Comparison of ENCODE assay signal across 35 mouse cellular contexts in the genomic region with DNA sequence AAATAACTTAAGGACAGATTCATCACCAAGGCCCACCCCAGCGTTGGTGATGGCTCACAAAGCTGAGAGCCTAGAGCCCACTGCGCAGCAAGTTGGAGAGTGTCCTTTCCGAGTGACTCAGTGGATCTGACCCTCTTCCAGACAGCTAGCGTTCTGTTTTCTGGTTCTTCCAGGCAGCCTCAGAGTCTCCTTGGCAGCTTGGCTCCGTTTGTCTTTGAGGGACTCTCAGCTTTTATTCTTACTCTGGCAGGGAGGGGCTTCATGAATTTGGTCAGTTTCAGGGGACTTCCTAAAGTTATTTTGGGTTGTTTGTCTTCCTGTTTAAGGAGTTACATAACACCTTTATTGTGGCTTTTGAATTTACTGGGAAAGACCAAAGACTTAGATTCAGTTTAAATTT. TPM values are rescaled to one million over a fixed set of nuclear protein-coding genes. Genes with fewer than 3 reads are reported as not detected.
DNase-seq lines count a peak whose midpoint lies in the region; ATAC-seq and TF ChIP-seq lines count a peak whose summit lies in the region.
"Had no signal": no experiment of that assay in that cellular context is flagged by ENCODE, and none has a peak within 500 bp of the region (broad histone marks: within the 10 kb centered on the region; RNA-seq: fewer than 3 reads in every experiment).

No protein-coding gene starts in this region.

- peaks cover 4% of the 10 kb centered on the region for H3K79me2 ChIP-seq in heart, adult 2 months (replicated peaks; ENCODE audit: control insufficient read depth, insufficient read depth, low read length)

- H3K4me2 ChIP-seq in midbrain, embryonic 11.5 days: no peak overlapping the region
- no peak overlapping the region for H3K4me2 ChIP-seq in liver, embryonic 11.5 days
- H3K4me2 ChIP-seq: embryonic facial prominence, embryonic 13.5 days; heart, embryonic 15.5 days; hindbrain, embryonic 15.5 days; midbrain, embryonic 13.5 days had no signal

- WGBS in heart, adult 2 months: 59% methylated on average over 5 of the region's 5 CpGs
- WGBS in midbrain, embryonic 11.5 days: 79% methylated on average over 5 of the region's 5 CpGs
- 87% methylated on average over 5 of the region's 5 CpGs for WGBS in midbrain, embryonic 10.5 days
- WGBS in olfactory bulb, adult 2 months: 62% methylated on average over 5 of the region's 5 CpGs
- WGBS in liver, embryonic 11.5 days: 74% methylated on average over 5 of the region's 5 CpGs

- no peaks in the 10 kb centered on the region for H3K27me3 ChIP-seq in heart, adult 2 months (ENCODE audit: control insufficient read depth, insufficient read depth, low read length)
- H3K27me3 ChIP-seq in midbrain, embryonic 11.5 days (ENCODE audit: control insufficient read depth, insufficient read depth, low read length): no peaks in the 10 kb centered on the region
- no peaks in the 10 kb centered on the region for H3K27me3 ChIP-seq in midbrain, embryonic 10.5 days (ENCODE audit: low read depth, poor library complexity, severe bottlenecking)
- H3K27me3 ChIP-seq in liver, embryonic 11.5 days (replicated peaks; ENCODE audit: control insufficient read depth, insufficient read depth, low read length): no peaks in the 10 kb centered on the region
- H3K27me3 ChIP-seq: embryonic facial prominence, embryonic 13.5 days; heart, embryonic 15.5 days; hindbrain, embryonic 15.5 days; midbrain, embryonic 13.5 days; Patski had no signal

- TF ChIP-seq POLR2A in heart, adult 2 months (IDR thresholded peaks at IDR 0.05; ENCODE audit: insufficient read depth, low read depth, low read length): 0 out of 2 replicates have a peak, but pooled peaks have one; percentile 40
- no peak for TF ChIP-seq POLR2A in olfactory bulb, adult 2 months (IDR thresholded peaks at IDR 0.05; ENCODE audit: insufficient read depth, low read depth, low read length)

- no peak for ATAC-seq in midbrain, embryonic 11.5 days (ENCODE audit: low FRiP score)
- no peak for ATAC-seq in liver, embryonic 11.5 days (replicated peaks; ENCODE audit: low FRiP score)
- ATAC-seq: forebrain, embryonic 14.5 days; midbrain, embryonic 13.5 days; Patski had no signal

- intact Hi-C loops in heart, adult 2 months (cut with DNase I): no loop called here

- no peak for TF ChIP-seq CTCF in heart, adult 2 months (IDR thresholded peaks at IDR 0.05)
- TF ChIP-seq CTCF in olfactory bulb, adult 2 months (IDR thresholded peaks at IDR 0.05; ENCODE audit: insufficient read depth, low read depth, low read length): no peak

- H3K9ac ChIP-seq in heart, adult 2 months (ENCODE audit: low read depth, low read length): no peak overlapping the region
- H3K9ac ChIP-seq in midbrain, embryonic 11.5 days (ENCODE audit: low read length): no peak overlapping the region
- no peak overlapping the region for H3K9ac ChIP-seq in liver, embryonic 11.5 days (ENCODE audit: low read depth, low read length)
- H3K9ac ChIP-seq: embryonic facial prominence, embryonic 13.5 days; heart, embryonic 15.5 days; hindbrain, embryonic 15.5 days; midbrain, embryonic 13.5 days had no signal

- H3K27ac ChIP-seq in heart, adult 2 months: peak overlapping the region; percentile 51; the same call in 1 of the 2 replicates
- H3K27ac ChIP-seq in midbrain, embryonic 11.5 days (ENCODE audit: low read depth, low read length): no peak overlapping the region
- H3K27ac ChIP-seq in midbrain, embryonic 10.5 days (replicated peaks): no peak overlapping the region
- H3K27ac ChIP-seq in brown adipose tissue, adult 24 weeks (replicated peaks; ENCODE audit: low read depth, low read length): peak overlapping the region; percentile 62
- peak overlapping the region; percentile 35; the same call in 1 of the 2 replicates for H3K27ac ChIP-seq in olfactory bulb, adult 2 months (ENCODE audit: insufficient read depth, low read depth, low read length)
- no peak overlapping the region for H3K27ac ChIP-seq in liver, embryonic 11.5 days (ENCODE audit: low read depth, low read length)
- H3K27ac ChIP-seq: embryonic facial prominence, embryonic 13.5 days; heart, embryonic 15.5 days; hindbrain, embryonic 15.5 days; limb, embryonic 10.5 days; midbrain, embryonic 13.5 days had no signal

- TF ChIP-seq EP300 in heart, adult 2 months (IDR thresholded peaks at IDR 0.05; ENCODE audit: insufficient read depth, low read depth, low read length): no peak

- peaks cover 6% of the 10 kb centered on the region for H3K36me3 ChIP-seq in heart, adult 2 months (ENCODE audit: control insufficient read depth, insufficient read depth, low read length)
- H3K36me3 ChIP-seq in midbrain, embryonic 11.5 days (ENCODE audit: control insufficient read depth, insufficient read depth, low read length): no peaks in the 10 kb centered on the region
- no peaks in the 10 kb centered on the region for H3K36me3 ChIP-seq in midbrain, embryonic 10.5 days
- H3K36me3 ChIP-seq in liver, embryonic 11.5 days (ENCODE audit: control insufficient read depth, insufficient read depth, low read length): no peaks in the 10 kb centered on the region
- H3K36me3 ChIP-seq: embryonic facial prominence, embryonic 13.5 days; heart, embryonic 15.5 days; hindbrain, embryonic 15.5 days; midbrain, embryonic 13.5 days had no signal

- DNase-seq in heart, adult 2 months: no peak
- no peak for DNase-seq in heart, adult 8-10 months (ENCODE audit: low spot score)
- peak; percentile 37 for DNase-seq in midbrain, embryonic 11.5 days (ENCODE audit: low spot score, missing footprints)
- no peak for DNase-seq in midbrain, embryonic 10.5 days (ENCODE audit: low spot score)
- no peak for DNase-seq in layer of hippocampus, adult 8-10 months (ENCODE audit: low spot score in 2 of 2)
- no peak for DNase-seq in liver, embryonic 11.5 days (ENCODE audit: low spot score)
- DNase-seq: adrenal gland, adult 8-10 months; cerebellum, adult 9-11 months; gastrocnemius, postnatal 10 days; kidney, adult 8-10 months; kidney, postnatal 10 days; liver; lung, postnatal 4 days; right cerebral cortex, postnatal 14 days; spleen, adult 18-20 months; thymus, adult 2 months; thymus, postnatal 4 days had no signal

- H3K4me3 ChIP-seq in heart, adult 2 months: no peak overlapping the region
- H3K4me3 ChIP-seq in midbrain, embryonic 11.5 days (ENCODE audit: low read depth, low read length): no peak overlapping the region
- no peak overlapping the region for H3K4me3 ChIP-seq in midbrain, embryonic 10.5 days
- no peak overlapping the region for H3K4me3 ChIP-seq in brown adipose tissue, adult 24 weeks (ENCODE audit: insufficient read depth, low read depth, low read length)
- no peak overlapping the region for H3K4me3 ChIP-seq in olfactory bulb, adult 2 months (ENCODE audit: insufficient read depth, low read depth, low read length)
- no peak overlapping the region for H3K4me3 ChIP-seq in liver, embryonic 11.5 days (ENCODE audit: low read depth, low read length)
- H3K4me3 ChIP-seq: embryonic facial prominence, embryonic 13.5 days; heart, embryonic 15.5 days; hindbrain, embryonic 15.5 days; limb, embryonic 10.5 days; midbrain, embryonic 13.5 days had no signal

- H3K4me1 ChIP-seq in heart, adult 2 months (ENCODE audit: control insufficient read depth, insufficient read depth, low read length): peaks cover 30% of the 10 kb centered on the region
- no peaks in the 10 kb centered on the region for H3K4me1 ChIP-seq in midbrain, embryonic 11.5 days (ENCODE audit: control insufficient read depth, insufficient read depth, low read length)
- H3K4me1 ChIP-seq in midbrain, embryonic 10.5 days: peaks cover 13% of the 10 kb centered on the region
- H3K4me1 ChIP-seq in brown adipose tissue, adult 24 weeks (ENCODE audit: control insufficient read depth, insufficient read depth, insufficient read length, low read length): peaks cover 35% of the 10 kb centered on the region
- H3K4me1 ChIP-seq in olfactory bulb, adult 2 months (ENCODE audit: control insufficient read depth, insufficient read depth, low read length): peaks cover 12% of the 10 kb centered on the region
- 0 out of 2 replicates have a peak, but pooled peaks cover 5% of the 10 kb centered on the region for H3K4me1 ChIP-seq in liver, embryonic 11.5 days (replicated peaks; ENCODE audit: control insufficient read depth, insufficient read depth, low read length)

- H3K9me3 ChIP-seq in midbrain, embryonic 11.5 days (ENCODE audit: control insufficient read depth, low read length): no peaks in the 10 kb centered on the region
- H3K9me3 ChIP-seq in midbrain, embryonic 10.5 days (replicated peaks): no peaks in the 10 kb centered on the region
- no peaks in the 10 kb centered on the region for H3K9me3 ChIP-seq in liver, embryonic 11.5 days (ENCODE audit: control insufficient read depth, low read length)
- H3K9me3 ChIP-seq: embryonic facial prominence, embryonic 13.5 days; G1E; heart, embryonic 15.5 days; hindbrain, embryonic 15.5 days; limb, embryonic 10.5 days; midbrain, embryonic 13.5 days had no signal

RNA-seq across cellular contexts. Expression of a gene that starts 24.3 kb away (rescaled TPM):
- total RNA-seq in heart, adult 2 months (2021): 10 to 100 TPM; 41.3 to 46.8 TPM
- 40.8 and 49.6 TPM in 2 replicates for polyA plus RNA-seq in heart, adult 2 months (2012; rRNA removed)
- total RNA-seq in heart, adult 8-10 months (2022): 10 to 100 TPM; 47.8 to 52.8 (median 49.4) TPM
- polyA plus RNA-seq in midbrain, embryonic 11.5 days (2014; fragmentation: Nextera tagmentation; extraction: Ambion mirVana): 12.3 and 12.9 TPM in 2 replicates
- polyA plus RNA-seq in midbrain, embryonic 10.5 days (2016; fragmentation: Nextera tagmentation; extraction: Ambion mirVana): 10.3 and 12.6 TPM in 2 replicates
- 14.5 and 18.5 TPM in 2 replicates for polyA plus RNA-seq in brown adipose tissue, adult 24 weeks (2012; ENCODE audit: insufficient read depth, insufficient read length, missing spikeins)
- 190 TPM in 1 of 2 replicates, not detected in the other for polyA plus RNA-seq in olfactory bulb, adult 2 months (2012; ENCODE audit: insufficient read depth, insufficient read length, low replicate concordance, missing spikeins)
- 100 to 1,000 TPM; 419 to 496 (median 460) TPM for total RNA-seq in layer of hippocampus, adult 8-10 months (2022)
- polyA plus RNA-seq in liver, embryonic 11.5 days (2014; fragmentation: Nextera tagmentation; extraction: Ambion mirVana): 15.6 and 16.0 TPM in 2 replicates

RNA-seq across cellular contexts. Expression of a gene that starts 28.7 kb away (rescaled TPM):
- total RNA-seq in heart, adult 2 months (2021): not detected
- 0.31 TPM in 1 of 2 replicates, not detected in the other for polyA plus RNA-seq in heart, adult 2 months (2012; rRNA removed)
- total RNA-seq in heart, adult 8-10 months (2022): not detected
- not detected in 2 replicates for polyA plus RNA-seq in midbrain, embryonic 11.5 days (2014; fragmentation: Nextera tagmentation; extraction: Ambion mirVana)
- polyA plus RNA-seq in midbrain, embryonic 10.5 days (2016; fragmentation: Nextera tagmentation; extraction: Ambion mirVana): not detected in 2 replicates
- not detected in 2 replicates for polyA plus RNA-seq in brown adipose tissue, adult 24 weeks (2012; ENCODE audit: insufficient read depth, insufficient read length, missing spikeins)
- polyA plus RNA-seq in olfactory bulb, adult 2 months (2012; ENCODE audit: insufficient read depth, insufficient read length, low replicate concordance, missing spikeins): not detected in 2 replicates
- 1 to 10 TPM in 1 of 4 experiments, under 1 TPM in 2, not detected in 1; 0.54 to 1.1 (median 0.87) TPM for total RNA-seq in layer of hippocampus, adult 8-10 months (2022)
- polyA plus RNA-seq in liver, embryonic 11.5 days (2014; fragmentation: Nextera tagmentation; extraction: Ambion mirVana): not detected in 2 replicates
- total RNA-seq: adrenal gland, adult 8-10 months; G1E; gastrocnemius, postnatal 10 days; heart, adult 18-20 months; hematopoietic stem cell, adult 5-6 weeks had no signal
- polyA plus RNA-seq: embryonic facial prominence, embryonic 13.5 days; forebrain, embryonic 14.5 days; frontal cortex, adult 2 months; G1E; heart, embryonic 15.5 days; hindbrain, embryonic 15.5 days; intestine, embryonic 14.5 days; limb, embryonic 10.5 days; liver, embryonic 16.5 days; lung, embryonic 16.5 days; midbrain, embryonic 13.5 days; neural tube, embryonic 11.5 days; Patski; stomach, embryonic 14.5 days had no signal

RNA-seq across cellular contexts. Expression of a gene that starts 32.1 kb away (rescaled TPM):
- not detected for total RNA-seq in heart, adult 2 months (2021)
- polyA plus RNA-seq in heart, adult 2 months (2012; rRNA removed): not detected in 2 replicates
- not detected for total RNA-seq in heart, adult 8-10 months (2022)
- polyA plus RNA-seq in midbrain, embryonic 11.5 days (2014; fragmentation: Nextera tagmentation; extraction: Ambion mirVana): not detected in 2 replicates
- not detected in 2 replicates for polyA plus RNA-seq in midbrain, embryonic 10.5 days (2016; fragmentation: Nextera tagmentation; extraction: Ambion mirVana)
- not detected in 2 replicates for polyA plus RNA-seq in brown adipose tissue, adult 24 weeks (2012; ENCODE audit: insufficient read depth, insufficient read length, missing spikeins)
- not detected in 2 replicates for polyA plus RNA-seq in olfactory bulb, adult 2 months (2012; ENCODE audit: insufficient read depth, insufficient read length, low replicate concordance, missing spikeins)
- 1 to 10 TPM in 1 of 4 experiments, not detected in 3; 1.0 TPM for total RNA-seq in layer of hippocampus, adult 8-10 months (2022)
- not detected in 2 replicates for polyA plus RNA-seq in liver, embryonic 11.5 days (2014; fragmentation: Nextera tagmentation; extraction: Ambion mirVana)
- total RNA-seq: adrenal gland, adult 8-10 months; G1E; heart, adult 18-20 months; hematopoietic stem cell, adult 5-6 weeks had no signal
- polyA plus RNA-seq: embryonic facial prominence, embryonic 13.5 days; forebrain, embryonic 14.5 days; G1E; heart, embryonic 15.5 days; limb, embryonic 10.5 days; liver, embryonic 16.5 days; midbrain, embryonic 13.5 days; neural tube, embryonic 11.5 days; Patski; stomach, embryonic 14.5 days had no signal

RNA-seq across cellular contexts. Expression of a gene that starts 47.1 kb away (rescaled TPM):
- total RNA-seq in heart, adult 2 months (2021): 1 to 10 TPM; 4.3 to 5.8 TPM
- polyA plus RNA-seq in heart, adult 2 months (2012; rRNA removed): 15.1 and 21.0 TPM in 2 replicates
- total RNA-seq in heart, adult 8-10 months (2022): 1 to 10 TPM; 6.2 to 8.6 (median 8.2) TPM
- polyA plus RNA-seq in midbrain, embryonic 11.5 days (2014; fragmentation: Nextera tagmentation; extraction: Ambion mirVana): 3.5 and 4.0 TPM in 2 replicates
- polyA plus RNA-seq in midbrain, embryonic 10.5 days (2016; fragmentation: Nextera tagmentation; extraction: Ambion mirVana): 3.5 and 4.1 TPM in 2 replicates
- 2.2 and 5.9 TPM in 2 replicates for polyA plus RNA-seq in brown adipose tissue, adult 24 weeks (2012; ENCODE audit: insufficient read depth, insufficient read length, missing spikeins)
- not detected in 2 replicates for polyA plus RNA-seq in olfactory bulb, adult 2 months (2012; ENCODE audit: insufficient read depth, insufficient read length, low replicate concordance, missing spikeins)
- 10 to 100 TPM; 18.2 to 23.4 (median 20.2) TPM for total RNA-seq in layer of hippocampus, adult 8-10 months (2022)
- 2.7 and 3.4 TPM in 2 replicates for polyA plus RNA-seq in liver, embryonic 11.5 days (2014; fragmentation: Nextera tagmentation; extraction: Ambion mirVana)
- polyA plus RNA-seq: G1E had no signal

RNA-seq across cellular contexts. Expression of a gene that starts 52.0 kb away (rescaled TPM):
- total RNA-seq in heart, adult 2 months (2021): under 1 TPM; 0.34 to 0.98 TPM
- 0.29 and 0.59 TPM in 2 replicates for polyA plus RNA-seq in heart, adult 2 months (2012; rRNA removed)
- under 1 TPM; 0.31 to 0.55 (median 0.54) TPM for total RNA-seq in heart, adult 8-10 months (2022)
- polyA plus RNA-seq in midbrain, embryonic 11.5 days (2014; fragmentation: Nextera tagmentation; extraction: Ambion mirVana): 0.61 and 0.81 TPM in 2 replicates
- 0.44 and 0.48 TPM in 2 replicates for polyA plus RNA-seq in midbrain, embryonic 10.5 days (2016; fragmentation: Nextera tagmentation; extraction: Ambion mirVana)
- polyA plus RNA-seq in brown adipose tissue, adult 24 weeks (2012; ENCODE audit: insufficient read depth, insufficient read length, missing spikeins): not detected in 2 replicates
- not detected in 2 replicates for polyA plus RNA-seq in olfactory bulb, adult 2 months (2012; ENCODE audit: insufficient read depth, insufficient read length, low replicate concordance, missing spikeins)
- total RNA-seq in layer of hippocampus, adult 8-10 months (2022): under 1 TPM in 1 of 4 experiments, not detected in 3; 0.21 TPM
- polyA plus RNA-seq in liver, embryonic 11.5 days (2014; fragmentation: Nextera tagmentation; extraction: Ambion mirVana): 15.3 and 16.4 TPM in 2 replicates
- total RNA-seq: adrenal gland, adult 8-10 months had no signal
- polyA plus RNA-seq: frontal cortex, adult 2 months had no signal

Comparison
In these comparisons a context has a peak if more than half of its experiments do, and no peak if none do; other contexts are left out.
1. H3K27ac ChIP-seq: peak in heart, adult 2 months (single experiment), brown adipose tissue, adult 24 weeks (single experiment) and olfactory bulb, adult 2 months (single experiment); none in midbrain, embryonic 11.5 days (single experiment), midbrain, embryonic 10.5 days (single experiment) and liver, embryonic 11.5 days (single experiment).